Mouse (Mus musculus) cerebellum, postnatal 4 days (tissue): Measurements from ENCODE around the gene Cldn7.
"Not testable (repeated sequence)": the region's sequence is repeated elsewhere in the genome, so short reads cannot be mapped to it uniquely, and the experiment has no call there.

ENCODE experiments used
- DNase-seq, 2 experiments: peaks; one replicate each; pipeline ENCODE4 v3.0.0; 2022; ENCODE audit warnings: low spot score in 2 of 2, mixed read lengths in 1 of 2

Gene Cldn7

GRCm38 (mm10) chr11:69955618-69956017 lies 9.0 kb upstream of the Cldn7 start:
- not testable (repeated sequence) for DNase-seq

DNA sequence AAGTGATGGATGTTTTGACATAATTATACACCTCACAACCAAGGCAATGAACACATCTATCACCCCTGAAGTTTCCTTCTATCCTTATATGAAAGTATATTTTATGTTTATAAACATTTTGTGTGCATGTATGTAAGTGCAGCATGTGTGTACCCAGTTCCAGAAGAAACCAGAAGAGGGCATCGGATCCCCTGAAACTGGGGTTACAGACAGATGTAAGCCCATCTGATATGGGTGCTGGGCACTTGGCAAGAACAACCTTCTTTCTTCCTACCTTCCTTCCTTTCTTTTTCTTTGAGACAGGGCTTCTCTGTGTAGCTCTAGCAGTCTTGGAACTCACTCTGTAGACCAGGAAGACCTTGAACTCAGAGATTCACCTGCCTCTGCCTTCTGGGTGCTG lies 8.4 kb upstream of the Cldn7 start:
- no peak for DNase-seq

GRCm38 (mm10) chr11:69960616-69961015 lies 4.0 kb upstream of the Cldn7 start:
- no peak for DNase-seq

DNA sequence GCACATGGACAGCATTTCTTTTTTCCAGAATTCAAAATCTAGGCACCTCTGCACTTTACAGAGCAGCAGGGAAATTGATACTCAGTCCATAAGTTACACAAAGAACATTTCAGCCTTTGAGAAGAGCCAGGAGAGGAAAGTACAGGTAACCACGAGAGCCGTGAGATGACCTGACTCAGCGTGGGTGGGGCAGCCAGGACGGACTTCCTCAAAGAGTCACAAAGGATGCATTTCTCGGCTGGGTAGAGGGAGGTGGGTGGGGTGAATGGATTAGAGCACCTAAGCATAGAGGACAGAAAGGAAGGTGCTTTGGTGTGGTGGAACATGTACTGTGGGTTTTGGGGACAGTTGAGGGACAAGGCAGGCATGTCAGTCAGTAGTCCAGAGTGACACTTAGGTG lies 2.7 kb upstream of the Cldn7 start:
- no peak for DNase-seq

DNA sequence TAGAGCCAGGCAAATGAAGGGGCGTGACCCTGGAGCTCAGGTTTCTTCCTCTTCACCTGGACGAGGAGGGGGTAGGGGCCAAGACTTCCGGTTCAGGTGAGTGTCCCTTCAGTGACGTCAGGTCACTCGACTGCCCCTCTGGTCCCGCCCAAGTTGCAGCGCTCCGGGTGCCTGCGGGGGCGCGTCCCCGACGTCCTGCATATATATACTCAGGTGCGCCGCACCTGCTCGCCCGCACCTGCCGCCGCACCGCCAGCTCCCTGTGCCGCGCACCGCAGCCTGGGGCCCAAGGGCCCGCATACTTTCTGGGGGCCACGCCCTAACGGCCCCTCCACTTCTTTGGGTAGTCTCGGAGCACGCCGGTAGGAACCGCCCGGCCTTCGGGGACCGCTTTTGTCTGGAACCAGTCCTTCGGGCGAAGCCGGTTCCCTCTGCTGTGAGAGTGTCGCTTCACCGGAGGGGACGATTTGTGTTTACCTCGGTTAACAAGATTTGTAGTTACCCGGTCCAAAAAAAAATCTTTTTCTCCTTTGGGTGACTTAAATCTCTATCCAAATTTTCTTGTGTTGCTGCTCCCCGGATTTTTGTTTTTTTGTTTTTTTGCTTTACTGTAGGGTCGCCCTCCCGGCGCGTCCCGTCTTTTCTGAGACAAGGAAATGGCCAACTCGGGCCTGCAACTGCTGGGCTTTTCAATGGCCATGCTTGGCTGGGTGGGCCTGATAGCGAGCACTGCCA lies 859 bp downstream of the Cldn7 start:
- no peak for DNase-seq

GRCm38 (mm10) chr11:69966006-69966859 lies 1.7 kb downstream of the Cldn7 start:
- DNase-seq: no peak

GRCm38 (mm10) chr11:69966860-69967517 lies 2.4 kb downstream of the Cldn7 start:
- DNase-seq: no peak

DNA sequence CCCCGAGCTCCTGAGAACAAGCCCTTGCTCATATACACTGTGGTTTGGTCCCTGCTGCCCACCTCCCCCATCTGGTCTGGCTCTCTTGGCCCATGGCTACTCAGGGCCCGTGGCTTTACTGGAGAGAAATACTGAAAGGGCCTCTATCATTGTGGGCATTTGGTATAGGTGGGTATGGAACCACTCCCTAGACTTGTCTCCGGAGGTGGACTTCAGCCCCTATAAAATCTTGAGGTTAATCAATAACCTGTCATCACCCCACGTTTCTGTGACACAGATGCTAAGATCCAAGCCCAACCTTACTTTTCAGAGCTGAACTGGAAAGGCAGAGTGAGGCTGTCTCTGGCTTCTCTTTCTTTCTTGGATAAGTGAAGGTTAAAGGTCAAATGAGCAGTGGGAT lies 4.2 kb downstream of the Cldn7 start:
- no peak for DNase-seq

DNA sequence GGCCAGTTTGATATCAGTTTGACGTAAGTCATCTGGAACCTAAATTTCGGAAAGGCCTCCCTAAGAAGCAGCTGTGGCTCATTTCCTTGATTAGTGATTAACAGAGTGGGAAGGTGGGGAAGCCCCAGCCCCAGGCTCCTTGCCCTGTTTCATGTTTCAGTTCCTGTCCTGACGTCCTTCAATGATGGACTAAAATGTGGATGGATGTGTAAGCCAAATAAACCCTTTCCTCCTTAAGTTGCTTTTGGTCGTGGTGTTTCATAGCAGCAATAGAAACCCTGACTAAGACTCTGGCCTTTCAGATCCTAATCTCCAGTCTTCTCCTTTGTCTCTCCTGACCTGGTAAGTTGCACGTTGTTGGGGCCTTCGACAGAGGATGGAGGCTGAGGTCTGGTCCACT lies 5.6 kb downstream of the Cldn7 start:
- no peak for DNase-seq

DNA sequence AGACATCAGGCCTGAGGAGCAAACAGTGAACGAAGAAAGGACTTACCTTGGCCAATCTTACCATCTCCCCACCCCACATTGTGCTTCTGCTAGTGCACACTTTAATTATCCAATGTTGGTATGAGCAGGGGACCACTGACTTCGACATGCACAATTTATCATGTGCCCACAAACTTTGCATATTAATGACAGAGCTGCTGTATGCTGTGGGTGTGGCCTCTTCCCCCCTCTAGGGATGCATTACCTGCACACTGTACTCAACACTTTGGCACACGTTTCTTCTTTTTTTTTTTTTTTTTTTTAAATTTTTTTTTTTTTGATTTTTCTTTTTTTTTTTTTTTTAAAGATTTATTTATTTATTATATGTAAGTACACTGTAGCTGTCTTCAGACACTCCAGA lies 6.2 kb downstream of the Cldn7 start:
- DNase-seq: no peak

DNA sequence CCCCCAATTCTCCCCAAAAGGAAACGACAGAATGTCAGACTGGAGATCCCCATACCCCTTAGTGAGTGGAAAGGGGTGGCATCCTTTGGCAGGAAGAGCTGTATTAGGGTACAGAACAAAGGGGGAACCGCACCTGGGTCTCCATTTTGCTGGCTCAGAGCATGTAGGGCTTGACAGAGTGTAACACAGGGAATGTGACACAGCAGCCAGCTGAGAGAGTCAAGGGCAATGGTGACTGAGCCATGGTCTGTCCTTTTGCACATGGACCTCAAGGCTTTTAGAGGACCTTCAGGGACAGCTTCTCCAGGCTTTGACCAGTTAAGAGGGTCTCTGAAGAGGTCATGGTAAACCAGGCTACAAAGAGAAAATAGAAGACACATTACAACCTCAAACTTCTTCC lies 10.3 kb downstream of the Cldn7 start:
- no peak for DNase-seq

- no peak for DNase-seq
Observed at GRCm38 (mm10) chr11:69976271-69976670, 11.7 kb downstream of the Cldn7 start.

GRCm38 (mm10) chr11:69979827-69980195 lies 15.2 kb downstream of the Cldn7 start:
- DNase-seq: no peak

GRCm38 (mm10) chr11:69980196-69981140 lies 15.9 kb downstream of the Cldn7 start:
- DNase-seq: peak; percentile 97 to 99

DNA sequence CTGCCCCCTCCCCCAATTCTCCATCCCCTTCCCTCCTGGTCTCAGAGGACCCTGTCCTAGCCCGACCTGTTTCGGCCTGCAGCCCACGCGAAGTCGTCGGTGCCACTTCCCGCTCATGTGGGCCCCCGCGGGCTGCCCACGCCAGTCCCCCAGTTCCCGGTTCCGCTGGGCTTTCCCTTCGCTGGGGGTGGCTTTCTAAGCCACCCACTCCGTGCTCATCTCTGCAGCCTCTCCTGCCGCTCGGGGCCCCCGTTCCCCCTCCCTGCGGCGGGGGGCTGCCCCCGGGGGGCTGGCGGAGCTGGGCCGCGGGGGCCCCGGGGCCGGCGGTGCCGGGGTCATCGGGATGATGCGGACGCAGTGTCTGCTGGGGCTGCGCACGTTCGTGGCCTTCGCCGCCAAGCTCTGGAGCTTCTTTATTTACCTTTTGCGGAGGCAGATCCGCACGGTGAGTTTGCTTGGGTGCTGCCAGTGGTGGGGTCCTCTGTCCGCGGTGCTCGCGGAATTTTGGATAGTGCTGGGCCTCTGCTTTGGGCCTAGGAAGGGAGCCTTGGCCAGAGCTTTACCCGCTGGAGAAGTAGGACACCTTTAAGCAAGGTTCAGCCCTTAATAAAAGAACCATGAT lies 16.7 kb downstream of the Cldn7 start, which contains the start of gene Ctdnep1:
Gene Ctdnep1, plus strand, starts transcription at position 16 of the 622 bp plus-strand sequence.
- no peak for DNase-seq

DNA sequence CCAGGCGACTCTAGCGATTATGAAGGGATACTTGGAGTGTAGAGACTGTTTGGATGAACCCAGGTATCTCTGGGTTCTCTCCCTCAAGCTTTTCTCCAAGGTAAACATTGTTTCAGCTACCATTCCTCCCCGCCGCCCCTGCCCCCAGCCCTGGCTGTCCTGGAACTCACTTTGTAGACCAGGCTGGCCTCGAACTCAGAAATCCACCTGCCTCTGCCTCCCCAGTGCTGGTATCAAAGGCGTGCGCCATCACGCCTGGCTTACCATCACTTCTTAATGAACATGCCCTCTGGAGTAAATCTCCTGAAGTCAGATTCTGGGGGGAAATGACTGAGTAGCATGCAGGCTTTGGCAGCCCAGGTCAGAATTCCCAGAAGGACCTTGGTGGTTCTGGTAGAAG lies 17.6 kb downstream of the Cldn7 start, which contains the start of gene Elp5:
Gene Elp5, minus strand, starts transcription at position 293 of the 400 bp plus-strand sequence.
- DNase-seq: no peak

GRCm38 (mm10) chr11:69982877-69983276 lies 18.3 kb downstream of the Cldn7 start:
- DNase-seq: no peak

- DNase-seq: no peak
Observed at GRCm38 (mm10) chr11:69983377-69983776, 18.8 kb downstream of the Cldn7 start.

GRCm38 (mm10) chr11:69984431-69984830 lies 19.9 kb downstream of the Cldn7 start:
- no peak for DNase-seq

- DNase-seq: no peak
Observed at GRCm38 (mm10) chr11:69989949-69990348, 25.4 kb downstream of the Cldn7 start.
